ENCODE assay signal across 8 mouse cellular contexts in genomic region chr2:148672199-148673096, GRCm38 (mm10). TPM values are rescaled to one million over a fixed set of nuclear protein-coding genes. Genes with fewer than 3 reads are reported as not detected.
DNase-seq lines count a peak whose midpoint lies in the region; ATAC-seq lines count a peak whose summit lies in the region.

TSS of gene Nxt1 (plus strand) at chr2:148672601.

- peak; percentile 99 to 100 for DNase-seq in adrenal gland, adult (ENCODE audit: inconsistent age in 2 of 2, low spot score in 1 of 2)
- peak; percentile 98 for DNase-seq in embryo, embryonic 10.5 days (ENCODE audit: low spot score)
- peak; percentile 98 for DNase-seq in gastrocnemius, postnatal 14 days
- DNase-seq in left cerebral cortex, postnatal 10 days (ENCODE audit: extremely low spot score in 1 of 2, low spot score in 2 of 2): peak; percentile 98
- DNase-seq in right cerebral cortex, postnatal 25 days: peak; percentile 99
- DNase-seq in urinary bladder, postnatal 4 days (ENCODE audit: low spot score in 2 of 2): peak; percentile 98 to 99

- intact Hi-C loops in gastrocnemius, postnatal 14 days (cut with DNase I; ENCODE audit: low total_unique reads): no loop called here
- intact Hi-C loops in left cerebral cortex, postnatal 10 days (cut with DNase I): no loop called here

- ATAC-seq in inflammation-experienced regulatory T-cells, adult 6 months: peak; percentile 99
- ATAC-seq in megakaryocyte-erythroid progenitor cell, adult 5-6 weeks (replicated peaks; ENCODE audit: low FRiP score, low TSS enrichment, poor library complexity, severe bottlenecking): peak; percentile 98

RNA-seq across cellular contexts. Expression of gene Nxt1, which starts in this region (rescaled TPM):
- 1 to 10 TPM; 4.7 to 5.3 TPM for total RNA-seq in gastrocnemius, postnatal 14 days (2021)
- 10 to 100 TPM; 49.6 to 70.0 (median 60.2) TPM for polyA plus RNA-seq in inflammation-experienced regulatory T-cells, adult 6 months (2017; shearing (Covaris generic))
- total RNA-seq in left cerebral cortex, postnatal 10 days (2021): 10 to 100 TPM in 1 of 2 experiments, 1 to 10 TPM in 1; 9.0 to 10.9 TPM
- 52.4 and 72.0 TPM in 2 replicates for total RNA-seq in megakaryocyte-erythroid progenitor cell, adult 5-6 weeks (2014; fragmentation: Nextera tagmentation)
- total RNA-seq in megakaryocyte-erythroid progenitor cell, adult 5-6 weeks (2017): 29.0 and 31.2 TPM in 2 replicates

Comparison
In these comparisons a context has a peak if more than half of its experiments do, and no peak if none do; other contexts are left out.
1. Peak in every context shown above with its lines: DNase-seq and ATAC-seq.